8 mouse cellular contexts compared by ENCODE assay signal in genomic region chr8:111680423-111681028, GRCm38 (mm10). TPM values are rescaled to one million over a fixed set of nuclear protein-coding genes. Genes with fewer than 3 reads are reported as not detected.
DNase-seq lines count a peak whose midpoint lies in the region; ATAC-seq lines count a peak whose summit lies in the region.

No protein-coding gene starts in this region.

- H3K4me2 ChIP-seq in lung, embryonic 15.5 days: peak overlapping the region; percentile 34
- H3K4me2 ChIP-seq in hindbrain, embryonic 12.5 days (replicated peaks): no peak overlapping the region
- no peak overlapping the region for H3K4me2 ChIP-seq in neural tube, embryonic 13.5 days

- ATAC-seq in lung, embryonic 15.5 days (ENCODE audit: borderline replicate concordance, extremely low read depth, low FRiP score, low TSS enrichment): no peak
- peak; percentile 22; the same call in 1 of the 2 replicates for ATAC-seq in hindbrain, embryonic 12.5 days (ENCODE audit: low FRiP score)
- ATAC-seq in neural tube, embryonic 13.5 days (ENCODE audit: low read depth): peak; percentile 33; the same call in 1 of the 2 replicates

- H3K9ac ChIP-seq in lung, embryonic 15.5 days: no peak overlapping the region
- H3K9ac ChIP-seq in hindbrain, embryonic 12.5 days: no peak overlapping the region
- H3K9ac ChIP-seq in neural tube, embryonic 13.5 days: no peak overlapping the region

- no peaks in the 10 kb centered on the region for H3K36me3 ChIP-seq in heart, embryonic 10.5 days
- H3K36me3 ChIP-seq in lung, embryonic 15.5 days: no peaks in the 10 kb centered on the region
- no peaks in the 10 kb centered on the region for H3K36me3 ChIP-seq in hindbrain, embryonic 12.5 days
- H3K36me3 ChIP-seq in neural tube, embryonic 13.5 days: no peaks in the 10 kb centered on the region

- no peak for DNase-seq in heart, embryonic 10.5 days (ENCODE audit: low spot score)
- no peak for DNase-seq in heart, adult 8-10 months (ENCODE audit: low spot score)
- DNase-seq in lung, postnatal 14 days: no peak
- DNase-seq in right cerebral cortex, postnatal 4 days: no peak
- no peak for DNase-seq in cerebellum, adult 11 months

- 33% methylated on average over 17 of the region's 17 CpGs for WGBS in heart, embryonic 10.5 days
- WGBS in lung, embryonic 15.5 days: 29% methylated on average over 17 of the region's 17 CpGs
- WGBS in hindbrain, embryonic 12.5 days: 47% methylated on average over 17 of the region's 17 CpGs
- WGBS in neural tube, embryonic 13.5 days: 36% methylated on average over 17 of the region's 17 CpGs

- H3K27me3 ChIP-seq in heart, embryonic 10.5 days (ENCODE audit: insufficient read depth, poor library complexity, severe bottlenecking): no peaks in the 10 kb centered on the region; the same call in 1 of the 2 replicates
- no peaks in the 10 kb centered on the region for H3K27me3 ChIP-seq in lung, embryonic 15.5 days
- no peaks in the 10 kb centered on the region for H3K27me3 ChIP-seq in hindbrain, embryonic 12.5 days
- no peaks in the 10 kb centered on the region for H3K27me3 ChIP-seq in neural tube, embryonic 13.5 days

- H3K4me3 ChIP-seq in heart, embryonic 10.5 days: peak overlapping the region; percentile 40
- H3K4me3 ChIP-seq in lung, embryonic 15.5 days: no peak overlapping the region
- H3K4me3 ChIP-seq in hindbrain, embryonic 12.5 days: no peak overlapping the region
- H3K4me3 ChIP-seq in neural tube, embryonic 13.5 days: no peak overlapping the region

- H3K27ac ChIP-seq in heart, embryonic 10.5 days: no peak overlapping the region
- no peak overlapping the region for H3K27ac ChIP-seq in lung, embryonic 15.5 days
- H3K27ac ChIP-seq in hindbrain, embryonic 12.5 days: no peak overlapping the region
- peak overlapping the region; percentile 71 for H3K27ac ChIP-seq in neural tube, embryonic 13.5 days (replicated peaks)

- 0 out of 2 replicates have a peak, but pooled peaks cover 4% of the 10 kb centered on the region for H3K9me3 ChIP-seq in heart, embryonic 10.5 days
- no peaks in the 10 kb centered on the region; the same call in 1 of the 2 replicates for H3K9me3 ChIP-seq in lung, embryonic 15.5 days
- H3K9me3 ChIP-seq in hindbrain, embryonic 12.5 days (replicated peaks): peaks cover 6% of the 10 kb centered on the region
- H3K9me3 ChIP-seq in neural tube, embryonic 13.5 days: peaks cover 7% of the 10 kb centered on the region; the same call in 1 of the 2 replicates

- H3K4me1 ChIP-seq in heart, embryonic 10.5 days: peaks cover 3% of the 10 kb centered on the region; the same call in 1 of the 2 replicates
- H3K4me1 ChIP-seq in lung, embryonic 15.5 days: no peaks in the 10 kb centered on the region
- H3K4me1 ChIP-seq in hindbrain, embryonic 12.5 days: no peaks in the 10 kb centered on the region
- H3K4me1 ChIP-seq in neural tube, embryonic 13.5 days (replicated peaks): no peaks in the 10 kb centered on the region; the same call in 1 of the 2 replicates

RNA-seq across cellular contexts. Expression of gene Ctrb1, which starts 10.3 kb away (rescaled TPM):
- polyA plus RNA-seq in heart, embryonic 10.5 days (2016; fragmentation: Nextera tagmentation; extraction: Ambion mirVana): not detected in 2 replicates
- total RNA-seq in heart, adult 8-10 months (2022): not detected
- 0.17 and 10.5 TPM in 2 replicates for polyA plus RNA-seq in lung, embryonic 15.5 days (2015; fragmentation: Nextera tagmentation; extraction: Ambion mirVana)
- polyA plus RNA-seq in hindbrain, embryonic 12.5 days (2016; fragmentation: Nextera tagmentation; extraction: Ambion mirVana): not detected in 2 replicates
- not detected in 2 replicates for polyA plus RNA-seq in neural tube, embryonic 13.5 days (2015; fragmentation: Nextera tagmentation; extraction: Ambion mirVana)

RNA-seq across cellular contexts. Expression of gene Zfp1, which starts 37.3 kb away (rescaled TPM):
- polyA plus RNA-seq in heart, embryonic 10.5 days (2016; fragmentation: Nextera tagmentation; extraction: Ambion mirVana): 17.6 and 18.1 TPM in 2 replicates
- total RNA-seq in heart, adult 8-10 months (2022): 1 to 10 TPM; 5.6 to 8.6 (median 8.1) TPM
- 18.9 and 20.0 TPM in 2 replicates for polyA plus RNA-seq in lung, embryonic 15.5 days (2015; fragmentation: Nextera tagmentation; extraction: Ambion mirVana)
- 24.8 and 26.2 TPM in 2 replicates for polyA plus RNA-seq in hindbrain, embryonic 12.5 days (2016; fragmentation: Nextera tagmentation; extraction: Ambion mirVana)
- 22.0 and 29.5 TPM in 2 replicates for polyA plus RNA-seq in neural tube, embryonic 13.5 days (2015; fragmentation: Nextera tagmentation; extraction: Ambion mirVana)

RNA-seq across cellular contexts. Expression of gene Ldhd, which starts 50.4 kb away (rescaled TPM):
- 0.30 and 0.43 TPM in 2 replicates for polyA plus RNA-seq in heart, embryonic 10.5 days (2016; fragmentation: Nextera tagmentation; extraction: Ambion mirVana)
- 10 to 100 TPM; 48.8 to 58.2 (median 54.8) TPM for total RNA-seq in heart, adult 8-10 months (2022)
- 0.54 and 0.63 TPM in 2 replicates for polyA plus RNA-seq in lung, embryonic 15.5 days (2015; fragmentation: Nextera tagmentation; extraction: Ambion mirVana)
- 0.29 and 0.50 TPM in 2 replicates for polyA plus RNA-seq in hindbrain, embryonic 12.5 days (2016; fragmentation: Nextera tagmentation; extraction: Ambion mirVana)
- polyA plus RNA-seq in neural tube, embryonic 13.5 days (2015; fragmentation: Nextera tagmentation; extraction: Ambion mirVana): 0.40 and 0.68 TPM in 2 replicates
